Mouse (Mus musculus) heart, embryonic 14.5 days (tissue): ENCODE measurements around the gene Itsn1. TPM values are rescaled to one million over a fixed set of nuclear protein-coding genes. Genes with fewer than 3 reads are reported as not detected.

ENCODE experiments used
- ATAC-seq: fragments of 200-750 bp; cut with Nextera tagmentation; 2 replicates; pipeline ENCODE4 v1.8.0; 2017; ENCODE audit warnings: low read depth, moderate TSS enrichment; ENCODE audit not compliant: insufficient number of reproducible peaks, insufficient read depth, low FRiP score
- H3K27ac ChIP-seq, 2 experiments: fragments of 200-500 bp in 1 of 2; fragments of 300-500 bp in 1 of 2; sonication (generic) in 1 of 2; replicated peaks in 1 of 2; 2 replicates each; pipeline ENCODE4 v1.5.1; 2012 to 2014; ENCODE audit warnings: low read depth in 2 of 2, low read length in 2 of 2, control low read depth in 1 of 2, mild to moderate bottlenecking in 1 of 2, mixed read lengths in 1 of 2; ENCODE audit not compliant: control insufficient read depth in 1 of 2, insufficient read depth in 1 of 2
- H3K27me3 ChIP-seq: fragments of 300-500 bp; sonication (generic); 2 replicates; pipeline ENCODE4 v1.6.1; 2014; ENCODE audit warnings: mild to moderate bottlenecking, low read length, control low read depth; ENCODE audit not compliant: control insufficient read depth, insufficient read depth
- H3K36me3 ChIP-seq: fragments of 300-500 bp; sonication (generic); 2 replicates; pipeline ENCODE4 v1.6.1; 2014; ENCODE audit warnings: mild to moderate bottlenecking, control low read depth, low read length, mixed read lengths; ENCODE audit not compliant: control insufficient read depth, insufficient read depth
- H3K4me1 ChIP-seq, 2 experiments: fragments of 200-500 bp in 1 of 2; fragments of 300-500 bp in 1 of 2; sonication (generic) in 1 of 2; 2 replicates each; pipeline ENCODE4 v1.6.1; 2012 to 2014; ENCODE audit warnings: low read length in 2 of 2, control low read depth in 1 of 2, mixed read lengths in 1 of 2; ENCODE audit not compliant: control insufficient read depth in 2 of 2, insufficient read depth in 2 of 2
- H3K4me2 ChIP-seq: fragments of 300-500 bp; sonication (generic); 2 replicates; pipeline ENCODE4 v1.6.1; 2014; ENCODE audit warnings: mild to moderate bottlenecking, low read length
- H3K4me3 ChIP-seq, 2 experiments: fragments of 200-500 bp in 1 of 2; fragments of 300-500 bp in 1 of 2; sonication (generic) in 1 of 2; 2 replicates each; pipeline ENCODE4 v1.5.1; 2012 to 2014; ENCODE audit warnings: low read length in 2 of 2, mild to moderate bottlenecking in 2 of 2, control low read depth in 1 of 2, low read depth in 1 of 2, moderate library complexity in 1 of 2; ENCODE audit not compliant: control insufficient read depth in 1 of 2, insufficient read depth in 1 of 2
- H3K9ac ChIP-seq: fragments of 300-500 bp; sonication (generic); 2 replicates; pipeline ENCODE4 v1.6.1; 2014; ENCODE audit warnings: mild to moderate bottlenecking, low read length
- H3K9me3 ChIP-seq: fragments of 300-500 bp; sonication (generic); 2 replicates; pipeline ENCODE4 v1.6.1; 2016; ENCODE audit warnings: low read length, control low read depth; ENCODE audit not compliant: control insufficient read depth
- WGBS: fragments of 180-500 bp; shearing (Covaris S2); extraction: QIAGEN DNeasy Blood & Tissue Kit; methylation state at CpG from one replicate; pipeline ENCODE4 v1.1.7; 2014; 5-methylcytosine and 5-hydroxymethylcytosine counted together
- polyA plus RNA-seq: library from polyadenylated mRNA; unstranded; fragments of >200 nt; fragmentation: Nextera tagmentation; extraction: Ambion mirVana; gene quantifications from 2 replicates; pipeline ENCODE4 v1.2.1, GENCODE M21; 2014

Gene Itsn1
- polyA plus RNA-seq, 1 experiment from 2014 or later: 21.2 TPM

DNA sequence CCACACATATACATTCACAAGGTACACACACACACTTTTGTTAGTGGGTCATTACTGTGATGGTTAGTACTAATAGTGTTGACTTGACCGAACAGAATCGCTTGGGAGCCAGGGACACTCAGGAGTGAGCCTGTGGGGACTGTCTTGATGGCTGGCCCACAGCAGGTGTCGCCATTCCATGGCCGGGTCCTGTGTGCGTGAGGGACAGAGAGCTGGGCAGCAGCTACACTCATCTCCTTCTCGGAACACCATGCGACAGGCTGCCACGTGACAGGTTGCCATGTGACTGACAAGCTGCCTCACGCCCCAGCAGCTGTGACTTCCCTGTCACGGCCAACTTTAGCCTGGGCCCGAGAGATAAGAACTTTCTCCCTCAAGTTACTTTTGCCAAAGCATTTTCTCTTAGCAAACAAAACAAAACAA lies 12.1 kb upstream of the Itsn1 start:
- no peak overlapping the region for H3K27ac ChIP-seq
- H3K9me3 ChIP-seq: no peaks in the 10 kb centered on the region
- WGBS: 51% methylated on average over 11 of the region's 11 CpGs

DNA sequence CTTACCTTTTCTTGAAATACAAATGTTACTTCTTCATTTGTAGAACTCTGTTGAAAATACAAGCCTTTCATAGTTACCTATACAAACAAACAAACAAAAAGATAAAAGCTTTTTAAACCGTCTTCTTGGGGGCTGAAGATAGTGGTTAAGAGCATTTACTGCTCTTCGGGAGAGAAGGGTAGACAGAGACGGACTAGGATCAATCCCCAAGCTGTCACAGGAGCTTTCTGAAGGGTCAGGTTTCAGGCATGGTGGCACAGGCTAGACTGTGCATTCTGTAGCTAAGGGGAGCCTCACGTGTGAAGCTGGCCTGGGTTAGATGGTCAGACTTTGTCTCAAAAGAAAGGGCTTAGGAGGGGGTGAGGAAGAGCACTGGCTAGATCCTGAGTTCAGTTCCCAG lies 11.7 kb upstream of the Itsn1 start:
- no peak overlapping the region for H3K4me2 ChIP-seq
- WGBS: 61% methylated on average over 4 of the region's 4 CpGs
- peaks cover 54% of the 10 kb centered on the region for H3K36me3 ChIP-seq
- no peak for ATAC-seq
- H3K27ac ChIP-seq: no peak overlapping the region
- no peaks in the 10 kb centered on the region for H3K27me3 ChIP-seq
- H3K9ac ChIP-seq: no peak overlapping the region
- H3K4me3 ChIP-seq: no peak overlapping the region
- H3K4me1 ChIP-seq: no peaks in the 10 kb centered on the region; a peak in 1 of 4 replicates
- no peaks in the 10 kb centered on the region for H3K9me3 ChIP-seq

More for the DNA sequence above, 12.1 kb upstream of the Itsn1 start:
- Histone ChIP-seq H3K27me3 (no peaks in the 10 kb centered on the region), H3K36me3 (peaks cover 58% of the 10 kb centered on the region), H3K4me1 (no peaks in the 10 kb centered on the region; a peak in 1 of 4 replicates), H3K9ac (no peak overlapping the region), H3K4me3 (no peak overlapping the region), H3K4me2 (no peak overlapping the region)
- peak; percentile 68; the same call in 1 of the 2 replicates for ATAC-seq

DNA sequence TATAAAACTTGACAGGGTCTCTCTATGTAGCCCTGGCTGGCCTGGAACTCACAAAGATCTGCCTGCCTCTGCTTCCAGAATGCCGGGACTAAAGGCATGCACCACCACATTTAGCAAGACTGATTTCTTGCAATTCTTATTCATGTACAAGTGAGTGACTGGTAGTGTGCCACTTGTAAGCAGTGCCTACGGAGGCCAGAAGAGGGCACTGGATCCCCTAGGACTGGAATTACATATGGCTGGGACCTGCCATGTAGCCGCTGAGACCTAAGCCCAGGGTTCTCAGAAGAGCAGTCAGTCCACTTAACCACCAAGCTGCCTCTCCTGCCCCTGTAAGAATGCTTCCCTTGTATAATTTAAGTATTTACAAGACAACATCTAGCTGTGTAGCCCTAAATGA lies 4.8 kb upstream of the Itsn1 start:
- WGBS: 52% methylated on average over 3 of the region's 3 CpGs

DNA sequence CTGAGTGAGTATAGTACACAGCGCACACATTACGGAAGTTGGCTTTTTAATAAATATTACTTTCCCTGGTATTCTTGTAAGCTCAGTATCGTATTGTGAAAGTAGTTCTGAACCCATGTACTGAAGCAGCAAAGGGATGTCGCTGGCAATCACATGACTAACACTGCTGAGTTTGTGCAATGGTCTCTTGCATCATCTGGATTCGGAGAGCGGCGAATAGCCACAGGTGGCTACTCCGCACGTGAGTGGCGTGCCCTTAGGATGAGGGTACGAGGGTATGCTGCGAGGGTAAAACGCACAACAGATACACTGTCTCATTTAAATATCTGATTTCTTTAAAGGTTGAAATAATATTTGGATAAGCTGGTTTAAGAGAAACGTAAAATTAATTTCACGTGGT lies 1.6 kb upstream of the Itsn1 start:
- Histone ChIP-seq H3K4me2 (peak overlapping the region; percentile 64), H3K9ac (peak overlapping the region; percentile 72; the same call in 1 of the 2 replicates), H3K27me3 (no peaks in the 10 kb centered on the region), H3K27ac (no peak overlapping the region; a peak in 1 of 4 replicates), H3K36me3 (peaks cover 9% of the 10 kb centered on the region; the same call in 1 of the 2 replicates), H3K4me3 (peak overlapping the region in 1 of 2 experiments; percentile 81; a peak in 2 of 4 replicates), H3K4me1 (peaks cover 2 to 23% of the 10 kb centered on the region in 2 experiments), H3K9me3 (no peaks in the 10 kb centered on the region)
- ATAC-seq: no peak
- 92% methylated on average over 15 of the region's 15 CpGs for WGBS

More for the DNA sequence above, 4.8 kb upstream of the Itsn1 start:
- Histone ChIP-seq H3K4me1 (peaks cover 2 to 8% of the 10 kb centered on the region in 2 experiments; a peak in 3 of 4 replicates), H3K27ac (no peak overlapping the region), H3K9ac (no peak overlapping the region), H3K9me3 (no peaks in the 10 kb centered on the region), H3K4me3 (no peak overlapping the region), H3K36me3 (peaks cover 22% of the 10 kb centered on the region), H3K4me2 (no peak overlapping the region), H3K27me3 (no peaks in the 10 kb centered on the region)
- no peak for ATAC-seq

DNA sequence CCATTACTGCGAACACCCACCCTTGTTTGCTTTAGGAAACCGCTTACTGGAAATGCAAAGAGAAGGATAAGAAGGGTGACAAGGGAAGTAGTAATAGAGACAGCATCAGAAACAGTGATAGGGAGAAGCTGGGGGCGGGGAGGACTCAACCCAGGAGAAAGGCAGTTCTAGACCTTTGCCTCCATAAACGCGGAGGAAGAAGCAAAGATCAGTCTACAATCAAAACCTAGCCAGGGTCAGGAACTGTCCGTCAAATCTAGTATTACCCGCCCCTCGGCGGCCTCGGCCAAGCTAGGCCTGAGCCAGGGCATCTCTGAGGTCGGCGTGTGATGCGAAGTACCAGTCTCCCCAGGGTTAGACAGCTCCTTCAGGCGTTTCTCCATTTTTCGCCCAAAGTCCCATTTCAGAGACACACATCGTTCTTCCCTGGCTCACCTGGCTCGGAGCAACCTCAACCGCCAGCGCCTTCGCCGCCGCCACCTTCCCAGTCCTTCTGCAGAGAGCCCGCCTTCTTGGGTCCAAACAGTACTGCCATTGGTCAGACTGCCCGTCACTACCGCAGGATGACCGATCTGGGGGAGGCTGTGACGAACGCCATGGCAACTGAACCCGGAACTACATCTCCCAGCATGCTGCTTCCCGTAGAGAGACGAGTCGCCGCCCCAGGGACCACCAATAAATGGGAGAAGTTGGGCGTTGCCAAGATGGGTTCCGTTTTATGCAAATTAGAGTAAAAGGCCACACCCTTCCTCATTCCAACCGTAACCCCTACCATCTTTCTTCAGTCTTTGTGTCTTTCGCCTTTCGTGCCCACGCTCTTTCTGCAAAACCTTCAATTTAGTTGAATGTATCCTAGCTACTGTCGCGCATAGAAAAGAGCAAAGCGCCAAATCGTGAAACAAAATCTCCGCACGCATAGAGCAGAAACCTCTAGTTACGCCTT lies 687 bp upstream of the Itsn1 start, which contains the start of gene Cryzl1:
Gene Cryzl1, minus strand, starts transcription at position 853 of the 943 bp plus-strand sequence.
- peak; percentile 93 for ATAC-seq
- peaks cover 7% of the 10 kb centered on the region; the same call in 1 of the 2 replicates for H3K36me3 ChIP-seq

DNA sequence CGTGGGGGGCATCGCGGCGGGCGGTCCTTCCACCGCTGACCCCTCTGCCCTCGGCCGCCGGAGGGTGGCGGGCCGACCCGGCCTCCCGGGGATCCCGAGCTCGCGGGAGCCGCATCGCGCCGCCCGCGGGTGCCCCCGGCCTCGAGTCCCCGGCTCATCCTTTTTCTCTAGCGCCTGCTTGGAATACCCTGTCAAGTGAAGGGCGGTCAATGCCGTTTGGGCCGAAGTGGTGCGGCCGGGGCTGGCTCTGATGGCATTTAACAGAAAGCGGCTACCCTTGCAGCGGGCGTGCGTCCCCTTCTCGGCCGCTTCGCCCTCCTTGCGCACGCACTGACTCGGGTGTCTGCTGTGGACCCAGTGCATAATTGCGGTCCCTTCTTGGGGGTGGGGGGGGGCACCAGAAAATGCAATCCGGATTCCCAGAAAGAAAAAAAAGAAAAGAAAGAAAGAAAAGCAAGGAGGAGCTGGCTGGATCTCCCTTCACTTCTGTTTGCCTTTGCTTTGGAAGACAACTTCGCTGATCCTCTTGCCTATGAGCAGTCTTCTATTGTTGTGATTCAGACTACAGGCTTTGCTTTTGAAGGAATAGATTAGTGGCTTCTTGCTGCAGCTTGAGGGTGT lies 850 bp downstream of the Itsn1 start:
- Histone ChIP-seq H3K9ac (peak overlapping the region; percentile 87), H3K36me3 (no peaks in the 10 kb centered on the region; the same call in 1 of the 2 replicates), H3K27ac (peak overlapping the region; percentile 91 to 94), H3K27me3 (no peaks in the 10 kb centered on the region), H3K4me2 (peak overlapping the region; percentile 77), H3K4me3 (peak overlapping the region; percentile 81 to 97), H3K4me1 (peaks cover 6 to 28% of the 10 kb centered on the region in 2 experiments), H3K9me3 (no peaks in the 10 kb centered on the region)
- ATAC-seq: peak; percentile 5; the same call in 1 of the 2 replicates
- WGBS: under 1% methylated on average over 44 of the region's 44 CpGs

More for the DNA sequence above, 687 bp upstream of the Itsn1 start, which contains the start of gene Cryzl1:
- 1% methylated on average over 46 of the region's 46 CpGs for WGBS
- H3K9ac ChIP-seq: peak within 1 kb of the TSS; percentile 87
- H3K27me3 ChIP-seq: no peaks in the 10 kb centered on the region
- H3K9me3 ChIP-seq: no peaks in the 10 kb centered on the region
- H3K4me2 ChIP-seq: peak within 1 kb of the TSS; percentile 77
- peak within 1 kb of the TSS; percentile 81 to 97 for H3K4me3 ChIP-seq
- H3K27ac ChIP-seq: peak within 1 kb of the TSS; percentile 91 to 96
- peaks cover 2 to 23% of the 10 kb centered on the region in 2 experiments for H3K4me1 ChIP-seq

DNA sequence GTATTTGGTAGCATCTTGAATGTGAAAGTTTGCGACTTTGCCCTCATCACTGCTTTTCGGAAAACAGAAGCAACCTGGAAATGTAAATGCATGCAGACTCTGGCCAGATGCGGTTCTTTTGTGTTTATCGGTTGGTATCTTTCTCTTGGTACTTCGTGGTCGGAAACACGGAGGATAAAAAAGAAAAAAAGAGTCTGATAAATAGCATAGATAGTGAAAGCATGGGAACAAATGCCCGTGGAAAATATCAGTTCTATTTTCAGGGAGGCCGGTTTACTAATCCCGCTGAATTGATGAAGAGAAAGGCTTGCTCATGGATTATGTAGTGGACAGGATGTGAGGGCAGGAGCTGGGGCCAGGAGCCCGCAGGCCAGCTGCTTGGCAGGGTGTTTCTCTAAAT lies 1.4 kb downstream of the Itsn1 start:
- Histone ChIP-seq H3K9me3 (no peaks in the 10 kb centered on the region), H3K27ac (peak overlapping the region; percentile 91 to 94), H3K4me1 (peaks cover 6 to 33% of the 10 kb centered on the region in 2 experiments), H3K4me3 (peak overlapping the region; percentile 81 to 97), H3K36me3 (no peaks in the 10 kb centered on the region), H3K9ac (peak overlapping the region; percentile 87), H3K27me3 (no peaks in the 10 kb centered on the region), H3K4me2 (peak overlapping the region; percentile 77)
- WGBS: 2% methylated on average over 11 of the region's 11 CpGs
- no peak for ATAC-seq
